Mouse (Mus musculus) adrenal gland, postnatal 0 days (tissue): ENCODE results near the gene Gm38392. TPM values are rescaled to one million over a fixed set of nuclear protein-coding genes. Genes with fewer than 3 reads are reported as not detected.

ENCODE experiments used
- microRNA-seq: library from miRNA; unstranded; fragments of <30 nt; microRNA quantifications from one replicate; pipeline ENCODE4, GENCODE M21; 2016; ENCODE audit warnings: borderline replicate concordance; ENCODE audit not compliant: insufficient number of aligned reads
- polyA plus RNA-seq: library from polyadenylated mRNA; unstranded; fragments of >200 nt; fragmentation: Nextera tagmentation; extraction: Ambion mirVana; gene quantifications from 2 replicates; pipeline ENCODE4 v1.2.1, GENCODE M21; 2015

The Gm38392 gene
- 0.19 and 0.44 TPM in 2 replicates for polyA plus RNA-seq

DNA sequence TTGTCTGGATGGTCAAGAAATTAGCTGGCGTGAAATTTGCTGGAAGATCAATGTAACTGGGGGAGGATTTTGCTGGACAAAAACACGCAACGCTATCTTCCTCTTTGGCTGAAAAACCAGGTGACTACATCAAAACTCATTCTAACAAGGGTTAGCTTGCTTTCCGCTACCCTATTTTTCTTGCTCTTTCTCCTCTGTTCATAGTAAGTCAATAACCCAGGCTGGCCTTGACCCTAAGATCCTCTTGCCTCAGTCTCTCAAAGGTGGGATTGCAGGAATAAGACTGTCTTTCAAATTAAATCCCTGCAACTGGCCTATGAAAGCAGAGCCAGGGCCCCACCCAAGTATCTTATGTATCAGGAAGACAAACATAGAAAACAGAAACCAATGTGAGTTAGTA, at the start of gene Gm38392:
TSS of gene Gm38392 (minus strand) at position 101 of the 400 bp plus-strand sequence.

GRCm38 (mm10) chr3:88336058-88337013, 49.3 kb upstream of the Gm38392 start, which contains the start of the genes Tmem79 and Smg5:
TSS of gene Tmem79 (minus strand) at chr3:88336148.
TSS of gene Smg5 (plus strand) at chr3:88336260.

DNA sequence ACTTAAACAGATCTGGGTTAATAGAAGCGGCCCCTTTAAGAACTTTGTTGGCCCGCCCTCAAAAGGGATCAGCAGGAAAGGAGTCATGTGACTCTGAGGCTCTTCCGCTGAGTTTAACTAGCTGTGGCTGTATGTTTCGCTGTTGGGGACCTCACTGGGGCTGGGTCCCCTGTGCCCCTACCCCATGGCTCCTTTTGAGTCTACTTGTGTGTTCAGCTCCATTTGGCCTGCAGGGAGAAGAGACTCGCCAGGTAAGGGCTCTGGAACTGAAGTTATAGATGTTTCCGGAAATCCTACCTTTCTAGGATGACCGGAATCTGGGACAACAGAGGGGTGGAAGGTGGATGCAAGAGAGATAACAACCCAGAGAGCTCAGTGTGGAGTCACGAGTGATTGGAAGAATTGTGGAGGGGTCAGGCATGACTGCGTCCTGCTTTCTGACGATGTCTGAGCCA, 38.0 kb upstream of the Gm38392 start, which contains the start of gene Glmp:
TSS of gene Glmp (plus strand) at position 73 of the 455 bp plus-strand sequence.

DNA sequence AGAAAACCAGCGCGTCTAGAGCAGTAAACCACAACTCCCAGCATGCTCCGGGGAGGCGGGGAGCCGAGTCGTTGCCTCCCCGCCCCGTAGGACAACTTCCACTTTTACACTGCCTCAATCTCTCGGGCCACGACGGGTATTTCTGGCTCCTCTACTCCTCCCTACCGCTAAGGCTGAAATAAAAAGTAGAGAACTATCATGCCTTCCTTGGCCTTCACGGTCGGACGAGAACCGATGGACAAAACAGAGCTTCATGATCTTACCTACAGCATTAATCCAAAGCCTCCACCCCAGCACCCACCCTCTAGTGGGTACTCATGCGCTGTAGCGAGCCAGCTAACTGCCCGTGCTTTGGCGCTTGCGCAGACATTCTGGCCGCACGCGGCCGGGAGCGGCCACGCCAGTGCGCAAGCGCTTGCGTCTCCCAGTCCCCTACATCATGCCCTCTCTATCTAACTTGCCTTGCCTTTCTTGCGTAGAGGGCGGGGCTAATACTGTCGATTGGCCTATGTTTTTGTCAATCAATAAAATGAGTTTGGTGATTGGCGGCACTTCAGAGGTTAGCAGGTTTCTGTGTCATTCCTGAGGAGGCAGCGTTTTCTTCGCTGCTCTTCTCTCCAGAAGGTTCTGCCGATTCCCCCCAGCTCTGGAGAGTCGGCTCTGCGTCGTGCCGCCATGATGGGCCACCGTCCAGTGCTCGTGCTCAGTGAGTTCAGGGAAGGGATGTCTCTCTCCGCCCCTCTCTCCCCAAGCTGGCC, 9.7 kb upstream of the Gm38392 start, which contains the start of the genes Tsacc and Cct3:
TSS of gene Tsacc (minus strand) at position 439 of the 758 bp plus-strand sequence.
TSS of gene Cct3 (plus strand) at position 556 of the 758 bp plus-strand sequence.

GRCm38 (mm10) chr3:88254268-88254926, 32.6 kb downstream of the Gm38392 start, which contains the start of gene Rhbg:
TSS of gene Rhbg (minus strand) at chr3:88254709.

Small RNA genes within 50 kb of the gene (microRNA-seq; reads per million reads assigned to microRNA genes)
- not detected for gene Gm25641
- gene Mir3093 = not detected
- gene Mir9-1 = not detected

Other genes starting within 250 kb of the Gm38392 start
- gene Gpatch4, start 244.1 kb downstream of the Gm38392 start, polyA plus RNA-seq = 15.4 and 16.1 TPM in 2 replicates
- gene Naxe, start 228.7 kb downstream of the Gm38392 start, polyA plus RNA-seq = 197 and 241 TPM in 2 replicates
- gene Ttc24, start 208.9 kb downstream of the Gm38392 start, polyA plus RNA-seq = not detected in 2 replicates
- gene Iqgap3, start 205.2 kb downstream of the Gm38392 start, polyA plus RNA-seq = 3.7 and 3.8 TPM in 2 replicates
- gene Mef2d, start 144.8 kb downstream of the Gm38392 start, polyA plus RNA-seq = 16.6 and 22.4 TPM in 2 replicates
- gene Rhbg, start 32.5 kb downstream of the Gm38392 start, polyA plus RNA-seq = 0.44 and 0.46 TPM in 2 replicates
- 28.9 and 48.6 TPM in 2 replicates for gene Tsacc, start 9.8 kb upstream of the Gm38392 start, polyA plus RNA-seq
- 229 and 265 TPM in 2 replicates for gene Cct3, start 9.9 kb upstream of the Gm38392 start, polyA plus RNA-seq
- 174 and 296 TPM in 2 replicates for gene Glmp, start 37.8 kb upstream of the Gm38392 start, polyA plus RNA-seq
- gene Tmem79, start 48.9 kb upstream of the Gm38392 start, polyA plus RNA-seq = 2.1 and 2.2 TPM in 2 replicates
- gene Smg5, start 49.0 kb upstream of the Gm38392 start, polyA plus RNA-seq = 15.7 and 22.3 TPM in 2 replicates
- gene Paqr6, start 77.4 kb upstream of the Gm38392 start, polyA plus RNA-seq = 24.2 and 53.0 TPM in 2 replicates
- gene Bglap3, start 85.5 kb upstream of the Gm38392 start, polyA plus RNA-seq = 0.55 TPM in 1 of 2 replicates, not detected in the other
- gene Bglap2, start 91.5 kb upstream of the Gm38392 start, polyA plus RNA-seq = not detected in 2 replicates
- gene Bglap, start 97.3 kb upstream of the Gm38392 start, polyA plus RNA-seq = 0.59 and 0.93 TPM in 2 replicates
- gene Pmf1, start 123.1 kb upstream of the Gm38392 start, polyA plus RNA-seq = 46.1 and 61.3 TPM in 2 replicates
- gene Slc25a44, start 137.9 kb upstream of the Gm38392 start, polyA plus RNA-seq = 12.5 and 15.6 TPM in 2 replicates
- 4.1 and 5.2 TPM in 2 replicates for gene Sema4a, start 174.0 kb upstream of the Gm38392 start, polyA plus RNA-seq
- 128 and 130 TPM in 2 replicates for gene Lmna, start 222.7 kb upstream of the Gm38392 start, polyA plus RNA-seq
- gene Mex3a, start 245.2 kb upstream of the Gm38392 start, polyA plus RNA-seq = 2.7 and 3.6 TPM in 2 replicates